Mouse (Mus musculus): ENCODE results near the gene Ten1.

Ten1 gene

GRCm38 (mm10) chr11:116237742-116238395 lies 39.2 kb downstream of the Ten1 start, which contains the start of gene Evpl:
TSS of gene Evpl (minus strand) at chr11:116238077.
- DNase-seq = peak; percentile 94 to 96

- no peak for DNase-seq
Observed at GRCm38 (mm10) chr11:116239797-116240196, 41.1 kb downstream of the Ten1 start.

GRCm38 (mm10) chr11:116241744-116242235 lies 43.1 kb downstream of the Ten1 start:
- DNase-seq = no peak

- DNase-seq = no peak
Observed at GRCm38 (mm10) chr11:116244580-116244979, 45.9 kb downstream of the Ten1 start.

- no peak for DNase-seq
Observed at GRCm38 (mm10) chr11:116245616-116246015, 47.0 kb downstream of the Ten1 start.

- peak in 1 of 2 experiments; percentile 45 for DNase-seq
Observed at GRCm38 (mm10) chr11:116247502-116248222, 49.0 kb downstream of the Ten1 start.

GRCm38 (mm10) chr11:116250898-116251297 lies 52.2 kb downstream of the Ten1 start:
- no peak for DNase-seq

- DNase-seq = no peak
Observed at GRCm38 (mm10) chr11:116253076-116253600, 54.5 kb downstream of the Ten1 start.

- DNase-seq = peak; percentile 71 to 84
Observed at GRCm38 (mm10) chr11:116254627-116255026, 56.0 kb downstream of the Ten1 start.

- DNase-seq = no peak
Observed at GRCm38 (mm10) chr11:116255090-116255981, 56.7 kb downstream of the Ten1 start.

- no peak for DNase-seq
Observed at GRCm38 (mm10) chr11:116255982-116256675, 57.5 kb downstream of the Ten1 start.

GRCm38 (mm10) chr11:116259461-116259860 lies 60.8 kb downstream of the Ten1 start:
- DNase-seq = no peak

GRCm38 (mm10) chr11:116260259-116260658 lies 61.6 kb downstream of the Ten1 start:
- DNase-seq = peak; percentile 87 to 92

Measured in lung, adult 18-20 months (tissue).